Mouse (Mus musculus): ENCODE data around the gene Snx12. TPM values are rescaled to one million over a fixed set of nuclear protein-coding genes. Genes with fewer than 3 reads are reported as not detected.

The Snx12 gene
- 50.5 TPM for polyA plus RNA-seq (2017; shearing (Covaris generic))

GRCm38 (mm10) chrX:101221834-101222795 is at the start of gene Snx12:
Snx12 (minus strand) TSS chrX:101222563.

GRCm38 (mm10) chrX:101268755-101269124 is 46.4 kb upstream of the Snx12 start, which contains the start of gene Gm20489:
Gm20489 (minus strand) TSS chrX:101269023.

GRCm38 (mm10) chrX:101268025-101268754 is 45.8 kb upstream of the Snx12 start, which contains the start of gene Il2rg:
Il2rg (minus strand) TSS chrX:101268255.

GRCm38 (mm10) chrX:101263892-101264291 is 41.5 kb upstream of the Snx12 start, which contains the start of gene Gm614:
Gm614 (minus strand) TSS chrX:101263992.

GRCm38 (mm10) chrX:101253952-101254729 is 31.8 kb upstream of the Snx12 start, which contains the start of gene Foxo4:
Foxo4 (plus strand) TSS chrX:101254528.

GRCm38 (mm10) chrX:101085920-101086319 is 136.4 kb downstream of the Snx12 start, which contains the start of gene Slc7a3:
Slc7a3 (minus strand) TSS chrX:101086020.

GRCm38 (mm10) chrX:101059541-101059940 is 162.8 kb downstream of the Snx12 start, which contains the start of gene Tex11:
Tex11 (minus strand) TSS chrX:101059667.

Other genes starting within 250 kb of the Snx12 start
- gene Tex11, start 162.9 kb downstream of the Snx12 start, polyA plus RNA-seq (2017; shearing (Covaris generic)) = 0.10 TPM
- 0.80 TPM for gene Slc7a3, start 136.5 kb downstream of the Snx12 start, polyA plus RNA-seq (2017; shearing (Covaris generic))
- 2.2 TPM for gene Foxo4, start 32.0 kb upstream of the Snx12 start, polyA plus RNA-seq (2017; shearing (Covaris generic))
- gene Gm614, start 41.4 kb upstream of the Snx12 start, polyA plus RNA-seq (2017; shearing (Covaris generic)) = 7.5 TPM
- 1,237 TPM for gene Il2rg, start 45.7 kb upstream of the Snx12 start, polyA plus RNA-seq (2017; shearing (Covaris generic))
- gene Gm20489, start 46.5 kb upstream of the Snx12 start, polyA plus RNA-seq (2017; shearing (Covaris generic)) = not detected
- 83.5 TPM for gene Med12, start 51.5 kb upstream of the Snx12 start, polyA plus RNA-seq (2017; shearing (Covaris generic))
- not detected for gene Nlgn3, start 76.6 kb upstream of the Snx12 start, polyA plus RNA-seq (2017; shearing (Covaris generic))
- gene Gjb1, start 153.8 kb upstream of the Snx12 start, polyA plus RNA-seq (2017; shearing (Covaris generic)) = not detected
- gene Zmym3, start 198.3 kb upstream of the Snx12 start, polyA plus RNA-seq (2017; shearing (Covaris generic)) = 9.5 TPM
- 251 TPM for gene Nono, start 206.8 kb upstream of the Snx12 start, polyA plus RNA-seq (2017; shearing (Covaris generic))
- not detected for gene Itgb1bp2, start 226.5 kb upstream of the Snx12 start, polyA plus RNA-seq (2017; shearing (Covaris generic))

All from naive thymus-derived CD4-positive, alpha-beta T cell, adult 5 months (primary cell).